Mouse (Mus musculus) lung, adult 2 months (tissue): Measurements from ENCODE around the gene Rrnad1. TPM values are rescaled to one million over a fixed set of nuclear protein-coding genes. Genes with fewer than 3 reads are reported as not detected.
A peak's percentile ranks its signal among the peaks of the same experiment; 100 is the strongest.

Experiments used
- DNase-seq: peaks from one replicate; pipeline ENCODE4 v3.0.0; 2022
- H3K4me1 ChIP-seq: fragments of 200-500 bp; 2 replicates; pipeline ENCODE4 v1.6.1; 2011; ENCODE audit warnings: low read length; ENCODE audit not compliant: control insufficient read depth, insufficient read depth
- H3K4me3 ChIP-seq: fragments of 200-500 bp; replicated peaks from 2 replicates; pipeline ENCODE3; 2011; ENCODE audit warnings: low read depth, mild to moderate bottlenecking, control low read depth, low read length; ENCODE audit errors: extremely low read depth
- CTCF ChIP-seq: fragments of 200-500 bp; IDR thresholded peaks from 2 replicates; pipeline ENCODE4 v1.5.1; 2011; ENCODE audit warnings: mild to moderate bottlenecking, low read length, control low read depth; ENCODE audit not compliant: insufficient read depth
- POLR2A ChIP-seq: fragments of 200-500 bp; IDR thresholded peaks from 2 replicates; pipeline ENCODE4 v1.6.1; 2011; ENCODE audit warnings: low read depth, mild to moderate bottlenecking, control low read depth, low read length, borderline replicate concordance; ENCODE audit errors: extremely low read depth
- WGBS: fragments of 180-500 bp; shearing (Covaris S2); methylation state at CpG from one replicate; pipeline ENCODE4 v1.1.7; 2018; 5-methylcytosine and 5-hydroxymethylcytosine counted together
- polyA plus RNA-seq: library from polyadenylated mRNA; depleted of rRNA; stranded (reverse); fragments of >200 nt; gene quantifications from 2 replicates; pipeline ENCODE4 v1.2.3, GENCODE M21; 2012

The Rrnad1 gene
- polyA plus RNA-seq, 1 experiment = 29.7 TPM

- no peak overlapping the region for H3K4me3 ChIP-seq
- TF ChIP-seq CTCF (no peak), POLR2A (no peak)
- 69% methylated on average over 7 of the region's 7 CpGs for WGBS
- H3K4me1 ChIP-seq = no peaks in the 10 kb centered on the region
- DNase-seq = no peak
These were observed 13.1 kb upstream of the Rrnad1 start for GRCm38 (mm10) chr3:87943586-87943985.

- H3K4me3 ChIP-seq = no peak overlapping the region
- WGBS = 88% methylated on average over 2 of the region's 2 CpGs
- TF ChIP-seq POLR2A (no peak), CTCF (no peak)
- H3K4me1 ChIP-seq = no peaks in the 10 kb centered on the region
- no peak for DNase-seq
These were observed 12.0 kb upstream of the Rrnad1 start for GRCm38 (mm10) chr3:87942471-87942870.

GRCm38 (mm10) chr3:87940611-87941010 lies 10.1 kb upstream of the Rrnad1 start:
- Histone ChIP-seq H3K4me3 (no peak overlapping the region), H3K4me1 (no peaks in the 10 kb centered on the region)
- DNase-seq = no peak
- TF ChIP-seq POLR2A (no peak), CTCF (no peak)
- 79% methylated on average over 5 of the region's 5 CpGs for WGBS

- no peak for TF ChIP-seq POLR2A
- peak; percentile 89 for TF ChIP-seq CTCF
- Histone ChIP-seq H3K4me1 (peaks cover 6% of the 10 kb centered on the region), H3K4me3 (no peak overlapping the region)
- DNase-seq = peak; percentile 78
- 97% methylated on average over 2 of the region's 2 CpGs for WGBS
These were observed 5.3 kb upstream of the Rrnad1 start for GRCm38 (mm10) chr3:87935776-87936175.

- 77% methylated on average over 4 of the region's 4 CpGs for WGBS
- H3K4me1 ChIP-seq = peaks cover 6% of the 10 kb centered on the region
- no peak for TF ChIP-seq POLR2A
- no peak for TF ChIP-seq CTCF
- H3K4me3 ChIP-seq = no peak overlapping the region
- no peak for DNase-seq
These were observed 4.7 kb upstream of the Rrnad1 start for GRCm38 (mm10) chr3:87935201-87935600.

GRCm38 (mm10) chr3:87934501-87934900 lies 4.0 kb upstream of the Rrnad1 start:
- no peak overlapping the region for H3K4me3 ChIP-seq
- no peak for DNase-seq
- 52% methylated on average over 4 of the region's 4 CpGs for WGBS

GRCm38 (mm10) chr3:87934026-87934425 lies 3.5 kb upstream of the Rrnad1 start:
- Histone ChIP-seq H3K4me3 (no peak overlapping the region), H3K4me1 (peaks cover 6% of the 10 kb centered on the region)
- DNase-seq = no peak
- 74% methylated on average over 5 of the region's 5 CpGs for WGBS
- TF ChIP-seq CTCF = no peak
- TF ChIP-seq POLR2A = no peak

More at GRCm38 (mm10) chr3:87934501-87934900, 4.0 kb upstream of the Rrnad1 start:
- no peak for TF ChIP-seq POLR2A
- TF ChIP-seq CTCF = no peak
- peaks cover 6% of the 10 kb centered on the region for H3K4me1 ChIP-seq

- Histone ChIP-seq H3K4me3 (peak overlapping the region; percentile 89), H3K4me1 (peaks cover 6% of the 10 kb centered on the region)
- WGBS = 3% methylated on average over 26 of the region's 26 CpGs
- no peak for DNase-seq
- TF ChIP-seq POLR2A (no peak), CTCF (no peak)
These were observed 1.0 kb downstream of the Rrnad1 start for GRCm38 (mm10) chr3:87929341-87930077.

GRCm38 (mm10) chr3:87927452-87927851 lies 3.1 kb downstream of the Rrnad1 start:
- DNase-seq = no peak
- H3K4me1 ChIP-seq = peaks cover 6% of the 10 kb centered on the region
- TF ChIP-seq POLR2A (no peak), CTCF (no peak)
- no peak overlapping the region for H3K4me3 ChIP-seq
- 86% methylated on average over 5 of the region's 5 CpGs for WGBS

GRCm38 (mm10) chr3:87924996-87925395 lies 5.5 kb downstream of the Rrnad1 start:
- Histone ChIP-seq H3K4me1 (peaks cover 3% of the 10 kb centered on the region), H3K4me3 (no peak overlapping the region)
- no peak for DNase-seq
- 89% methylated on average over 7 of the region's 7 CpGs for WGBS
- no peak for TF ChIP-seq POLR2A
- TF ChIP-seq CTCF = no peak
